Mouse (Mus musculus): ENCODE results near the gene Pisd. TPM values are rescaled to one million over a fixed set of nuclear protein-coding genes. Genes with fewer than 3 reads are reported as not detected.
"Not testable (repeated sequence)": the region's sequence is repeated elsewhere in the genome, so short reads cannot be mapped to it uniquely, and the experiment has no call there.

The Pisd gene
- polyA plus RNA-seq, 1 experiment: 90.7 TPM

- H3K4me1 ChIP-seq (ENCODE audit: control insufficient read depth, insufficient read depth, low read length): no peaks in the 10 kb centered on the region
- 81% methylated on average over 8 of the region's 8 CpGs for WGBS
- H3K4me3 ChIP-seq (replicated peaks; ENCODE audit: extremely low read depth, low read depth, low read length): no peak overlapping the region
- no peak for DNase-seq
- no peak for TF ChIP-seq CTCF (IDR thresholded peaks at IDR 0.05; ENCODE audit: insufficient read depth, low read length)
- TF ChIP-seq POLR2A (IDR thresholded peaks at IDR 0.05; ENCODE audit: borderline replicate concordance, extremely low read depth, low read depth, low read length): no peak
Observed at GRCm38 (mm10) chr5:32728851-32729250, 56.6 kb downstream of the Pisd start.

- no peak for DNase-seq
- Histone ChIP-seq H3K4me1 (ENCODE audit: control insufficient read depth, insufficient read depth, low read length) (no peaks in the 10 kb centered on the region), H3K4me3 (replicated peaks; ENCODE audit: extremely low read depth, low read depth, low read length) (no peak overlapping the region)
- 80% methylated on average over 7 of the region's 7 CpGs for WGBS
- TF ChIP-seq CTCF (IDR thresholded peaks at IDR 0.05; ENCODE audit: insufficient read depth, low read length) (no peak), POLR2A (IDR thresholded peaks at IDR 0.05; ENCODE audit: borderline replicate concordance, extremely low read depth, low read depth, low read length) (no peak)
Observed at GRCm38 (mm10) chr5:32728300-32728699, 57.1 kb downstream of the Pisd start.

- 74% methylated on average over 3 of the region's 3 CpGs for WGBS
- H3K4me1 ChIP-seq (ENCODE audit: control insufficient read depth, insufficient read depth, low read length); DNase-seq; H3K4me3 ChIP-seq (replicated peaks; ENCODE audit: extremely low read depth, low read depth, low read length): not testable (repeated sequence)
Observed at GRCm38 (mm10) chr5:32725397-32725796, 60.0 kb downstream of the Pisd start.

GRCm38 (mm10) chr5:32723981-32724380 is 61.5 kb downstream of the Pisd start:
- no peak for DNase-seq
- 71% methylated on average over 7 of the region's 7 CpGs for WGBS
- TF ChIP-seq CTCF (IDR thresholded peaks at IDR 0.05; ENCODE audit: insufficient read depth, low read length) (no peak), POLR2A (IDR thresholded peaks at IDR 0.05; ENCODE audit: borderline replicate concordance, extremely low read depth, low read depth, low read length) (no peak)
- H3K4me3 ChIP-seq (replicated peaks; ENCODE audit: extremely low read depth, low read depth, low read length): no peak overlapping the region
- no peaks in the 10 kb centered on the region for H3K4me1 ChIP-seq (ENCODE audit: control insufficient read depth, insufficient read depth, low read length)

- H3K4me3 ChIP-seq (replicated peaks; ENCODE audit: extremely low read depth, low read depth, low read length); DNase-seq; H3K4me1 ChIP-seq (ENCODE audit: control insufficient read depth, insufficient read depth, low read length): not testable (repeated sequence)
- WGBS: 81% methylated on average over 8 of the region's 8 CpGs
Observed at GRCm38 (mm10) chr5:32722711-32723110, 62.7 kb downstream of the Pisd start.

- no peak for TF ChIP-seq CTCF (IDR thresholded peaks at IDR 0.05; ENCODE audit: insufficient read depth, low read length)
- no peak for TF ChIP-seq POLR2A (IDR thresholded peaks at IDR 0.05; ENCODE audit: borderline replicate concordance, extremely low read depth, low read depth, low read length)
- Histone ChIP-seq H3K4me3 (replicated peaks; ENCODE audit: extremely low read depth, low read depth, low read length) (no peak overlapping the region), H3K4me1 (ENCODE audit: control insufficient read depth, insufficient read depth, low read length) (no peaks in the 10 kb centered on the region)
- DNase-seq: no peak
- WGBS: 72% methylated on average over 7 of the region's 7 CpGs
Observed at GRCm38 (mm10) chr5:32722263-32722662, 63.2 kb downstream of the Pisd start.

- no peaks in the 10 kb centered on the region for H3K4me1 ChIP-seq (ENCODE audit: control insufficient read depth, insufficient read depth, low read length)
- no peak overlapping the region for H3K4me3 ChIP-seq (replicated peaks; ENCODE audit: extremely low read depth, low read depth, low read length)
- DNase-seq: no peak
- no peak for TF ChIP-seq CTCF (IDR thresholded peaks at IDR 0.05; ENCODE audit: insufficient read depth, low read length)
- no peak for TF ChIP-seq POLR2A (IDR thresholded peaks at IDR 0.05; ENCODE audit: borderline replicate concordance, extremely low read depth, low read depth, low read length)
- 64% methylated on average over 3 of the region's 3 CpGs for WGBS
Observed at GRCm38 (mm10) chr5:32721316-32721715, 64.1 kb downstream of the Pisd start.

GRCm38 (mm10) chr5:32720416-32720815 is 65.0 kb downstream of the Pisd start:
- H3K4me1 ChIP-seq (ENCODE audit: control insufficient read depth, insufficient read depth, low read length): no peaks in the 10 kb centered on the region
- H3K4me3 ChIP-seq (replicated peaks; ENCODE audit: extremely low read depth, low read depth, low read length): no peak overlapping the region
- DNase-seq: no peak
- TF ChIP-seq CTCF (IDR thresholded peaks at IDR 0.05; ENCODE audit: insufficient read depth, low read length) (no peak), POLR2A (IDR thresholded peaks at IDR 0.05; ENCODE audit: borderline replicate concordance, extremely low read depth, low read depth, low read length) (no peak)
- 80% methylated on average over 9 of the region's 9 CpGs for WGBS

GRCm38 (mm10) chr5:32718916-32719315 is 66.5 kb downstream of the Pisd start:
- 39% methylated on average over 6 of the region's 6 CpGs for WGBS
- TF ChIP-seq CTCF (IDR thresholded peaks at IDR 0.05; ENCODE audit: insufficient read depth, low read length): no peak
- no peak for TF ChIP-seq POLR2A (IDR thresholded peaks at IDR 0.05; ENCODE audit: borderline replicate concordance, extremely low read depth, low read depth, low read length)
- no peaks in the 10 kb centered on the region for H3K4me1 ChIP-seq (ENCODE audit: control insufficient read depth, insufficient read depth, low read length)

GRCm38 (mm10) chr5:32717726-32718125 is 67.7 kb downstream of the Pisd start:
- no peak for TF ChIP-seq CTCF (IDR thresholded peaks at IDR 0.05; ENCODE audit: insufficient read depth, low read length)
- TF ChIP-seq POLR2A (IDR thresholded peaks at IDR 0.05; ENCODE audit: borderline replicate concordance, extremely low read depth, low read depth, low read length): no peak
- 41% methylated on average over 1 of the region's 1 CpGs for WGBS
- H3K4me1 ChIP-seq (ENCODE audit: control insufficient read depth, insufficient read depth, low read length): peaks cover 4% of the 10 kb centered on the region; the same call in 1 of the 2 replicates
- no peak overlapping the region for H3K4me3 ChIP-seq (replicated peaks; ENCODE audit: extremely low read depth, low read depth, low read length)
- no peak for DNase-seq

More at GRCm38 (mm10) chr5:32718916-32719315, 66.5 kb downstream of the Pisd start:
- no peak for DNase-seq
- H3K4me3 ChIP-seq (replicated peaks; ENCODE audit: extremely low read depth, low read depth, low read length): no peak overlapping the region

Measured in lung, adult 2 months (tissue).